Mouse (Mus musculus) small intestine, adult 2 months (tissue): ENCODE data around the gene Sumf2. TPM values are rescaled to one million over a fixed set of nuclear protein-coding genes. Genes with fewer than 3 reads are reported as not detected.
A peak's percentile ranks its signal among the peaks of the same experiment; 100 is the strongest.
"Not testable (repeated sequence)": the region's sequence is repeated elsewhere in the genome, so short reads cannot be mapped to it uniquely, and the experiment has no call there.

Experiments used
- H3K27ac ChIP-seq: fragments of 200-500 bp; 2 replicates; pipeline ENCODE4 v1.5.1; 2012; ENCODE audit warnings: low read depth, low read length, control low read depth, inconsistent platforms; ENCODE audit not compliant: insufficient read depth
- H3K27me3 ChIP-seq: fragments of 200-500 bp; 2 replicates; pipeline ENCODE4 v1.6.1; 2012; ENCODE audit warnings: mild to moderate bottlenecking, moderate library complexity, low read length, inconsistent platforms; ENCODE audit not compliant: control insufficient read depth, insufficient read depth
- H3K36me3 ChIP-seq: fragments of 200-500 bp; 2 replicates; pipeline ENCODE4 v1.6.1; 2012; ENCODE audit warnings: mild to moderate bottlenecking, low read length, control low read depth, inconsistent platforms; ENCODE audit not compliant: control insufficient read depth, insufficient read depth
- H3K4me1 ChIP-seq: fragments of 200-500 bp; 2 replicates; pipeline ENCODE4 v1.6.1; 2012; ENCODE audit warnings: low read length, inconsistent platforms, mixed read lengths; ENCODE audit not compliant: control insufficient read depth, insufficient read depth, insufficient read length
- H3K4me3 ChIP-seq: fragments of 200-500 bp; 2 replicates; pipeline ENCODE4 v1.5.1; 2012; ENCODE audit warnings: low read depth, mild to moderate bottlenecking, control low read depth, inconsistent platforms, low read length, moderate library complexity
- CTCF ChIP-seq: fragments of 200-500 bp; IDR thresholded peaks from 2 replicates; pipeline ENCODE4 v1.5.1; 2012; ENCODE audit warnings: low read depth, mild to moderate bottlenecking, control low read depth, inconsistent platforms, low read length, moderate library complexity, mixed read lengths; ENCODE audit not compliant: insufficient replicate concordance, insufficient read length; ENCODE audit errors: extremely low read depth
- POLR2A ChIP-seq: fragments of 200-500 bp; IDR thresholded peaks from 2 replicates; pipeline ENCODE4 v1.6.1; 2012; ENCODE audit warnings: low read depth, mild to moderate bottlenecking, control low read depth, inconsistent platforms, low read length, moderate library complexity
- WGBS: fragments of 180-500 bp; shearing (Covaris S2); methylation state at CpG from one replicate; pipeline ENCODE4 v1.1.7; 2018; 5-methylcytosine and 5-hydroxymethylcytosine counted together
- polyA plus RNA-seq: library from polyadenylated mRNA; depleted of rRNA; stranded (reverse); fragments of >200 nt; gene quantifications from 2 replicates; pipeline ENCODE4 v1.2.3, GENCODE M21; 2012

Gene Sumf2
- polyA plus RNA-seq, 1 experiment: 4.1 TPM

- Histone ChIP-seq H3K27ac (no peak overlapping the region), H3K36me3 (peaks cover 26% of the 10 kb centered on the region)
- 55% methylated on average over 3 of the region's 3 CpGs for WGBS
Observed at GRCm38 (mm10) chr5:129879888-129880287, 33.1 kb downstream of the Sumf2 start.

GRCm38 (mm10) chr5:129886271-129886670 is 39.5 kb downstream of the Sumf2 start:
- Histone ChIP-seq H3K36me3 (peaks cover 17% of the 10 kb centered on the region), H3K27me3 (no peaks in the 10 kb centered on the region), H3K27ac (no peak overlapping the region), H3K4me1 (no peaks in the 10 kb centered on the region; the same call in 1 of the 2 replicates), H3K4me3 (peak overlapping the region; percentile 68)
- no peak for TF ChIP-seq CTCF
- TF ChIP-seq POLR2A: no peak
- 9% methylated on average over 10 of the region's 10 CpGs for WGBS

More at GRCm38 (mm10) chr5:129879888-129880287, 33.1 kb downstream of the Sumf2 start:
- H3K4me1 ChIP-seq: no peaks in the 10 kb centered on the region
- no peaks in the 10 kb centered on the region for H3K27me3 ChIP-seq
- TF ChIP-seq POLR2A: no peak
- TF ChIP-seq CTCF: no peak
- no peak overlapping the region for H3K4me3 ChIP-seq

- Histone ChIP-seq H3K27me3 (no peaks in the 10 kb centered on the region), H3K36me3 (peaks cover 11% of the 10 kb centered on the region), H3K27ac (peak within 1 kb of the TSS; percentile 87), H3K4me1 (no peaks in the 10 kb centered on the region; the same call in 1 of the 2 replicates), H3K4me3 (peak within 1 kb of the TSS; percentile 68)
- TF ChIP-seq CTCF (no peak), POLR2A (peak; percentile 86)
- under 1% methylated on average over 46 of the region's 46 CpGs for whole genome bisulfite sequencing
Observed at GRCm38 (mm10) chr5:129886911-129887636, 40.3 kb downstream of the Sumf2 start, which contains the start of gene Chchd2. Chchd2 (minus strand) TSS chr5:129887470.

GRCm38 (mm10) chr5:129890390-129890789 is 43.6 kb downstream of the Sumf2 start:
- WGBS: 64% methylated on average over 7 of the region's 7 CpGs
- not testable (repeated sequence) for H3K4me1 ChIP-seq, H3K36me3 ChIP-seq, H3K27me3 ChIP-seq, H3K4me3 ChIP-seq, H3K27ac ChIP-seq

GRCm38 (mm10) chr5:129895198-129896088 is 48.7 kb downstream of the Sumf2 start, which contains the start of gene Zbed5:
Zbed5 (plus strand) TSS chr5:129895723.
- Histone ChIP-seq H3K4me3 (peak within 1 kb of the TSS; percentile 83), H3K36me3 (no peaks in the 10 kb centered on the region), H3K27me3 (no peaks in the 10 kb centered on the region), H3K27ac (no peak within 1 kb of the TSS), H3K4me1 (no peaks in the 10 kb centered on the region)
- TF ChIP-seq CTCF (no peak), POLR2A (no peak)
- WGBS: 2% methylated on average over 44 of the region's 44 CpGs

GRCm38 (mm10) chr5:129898449-129898848 is 51.7 kb downstream of the Sumf2 start, which contains the start of gene Phkg1:
Phkg1 (minus strand) TSS chr5:129898549.
- Histone ChIP-seq H3K4me3 (no peak within 1 kb of the TSS), H3K27me3 (no peaks in the 10 kb centered on the region), H3K4me1 (no peaks in the 10 kb centered on the region), H3K27ac (no peak within 1 kb of the TSS), H3K36me3 (no peaks in the 10 kb centered on the region)
- TF ChIP-seq POLR2A (no peak), CTCF (no peak)
- WGBS: 96% methylated on average over 1 of the region's 1 CpGs

GRCm38 (mm10) chr5:129907775-129908174 is 61.0 kb downstream of the Sumf2 start:
- no peak overlapping the region for H3K4me3 ChIP-seq
- no peak overlapping the region for H3K27ac ChIP-seq

More at GRCm38 (mm10) chr5:129907775-129908174, 61.0 kb downstream of the Sumf2 start:
- H3K4me1 ChIP-seq: peaks cover 4% of the 10 kb centered on the region; the same call in 1 of the 2 replicates
- H3K36me3 ChIP-seq: no peaks in the 10 kb centered on the region
- no peaks in the 10 kb centered on the region for H3K27me3 ChIP-seq
- 22% methylated on average over 4 of the region's 4 CpGs for WGBS
- TF ChIP-seq CTCF (no peak), POLR2A (no peak)
